Mouse (Mus musculus) cerebellum, postnatal 4 days (tissue): ENCODE data around the gene Mrgprf.

Experiments used
- DNase-seq, 2 experiments: peaks; one replicate each; pipeline ENCODE4 v3.0.0; 2022; ENCODE audit warnings: low spot score in 2 of 2, mixed read lengths in 1 of 2

The Mrgprf gene

DNA sequence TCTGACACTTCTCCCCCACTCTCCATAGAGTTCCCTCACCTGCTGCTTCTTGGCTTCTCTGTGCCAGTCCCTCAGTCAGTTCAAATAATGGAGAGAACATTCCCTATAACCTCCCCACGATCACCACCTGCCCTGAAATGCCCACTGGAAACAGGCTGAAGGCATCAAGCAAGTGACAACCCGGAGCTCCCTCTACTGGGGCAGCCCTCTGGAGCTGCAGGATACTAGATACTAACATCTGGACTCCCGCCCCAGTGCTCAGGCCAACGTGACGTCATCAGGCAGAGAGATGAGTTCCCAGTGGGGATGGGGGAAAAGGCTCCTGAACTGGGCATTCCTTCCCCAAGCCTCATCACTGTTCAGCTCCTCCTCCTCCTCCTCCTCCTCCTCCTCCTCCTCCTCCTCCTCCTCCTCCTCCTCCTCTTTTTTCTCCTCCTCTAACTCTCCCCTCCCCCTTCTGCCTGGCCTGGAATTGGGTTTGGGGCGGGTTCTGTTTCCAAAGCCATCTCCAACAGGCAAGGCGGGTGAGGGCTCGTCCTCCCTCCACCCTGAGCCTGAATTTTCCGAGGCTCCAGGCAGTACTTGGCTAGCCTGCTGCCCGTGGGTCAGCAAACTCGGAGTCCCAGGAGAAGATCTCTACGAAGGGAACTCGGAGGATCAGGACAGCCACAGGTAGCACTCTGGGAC, at the start of gene Mrgprf:
Mrgprf (plus strand) TSS at position 508 of the 687 bp plus-strand sequence.
- no peak for DNase-seq

DNA sequence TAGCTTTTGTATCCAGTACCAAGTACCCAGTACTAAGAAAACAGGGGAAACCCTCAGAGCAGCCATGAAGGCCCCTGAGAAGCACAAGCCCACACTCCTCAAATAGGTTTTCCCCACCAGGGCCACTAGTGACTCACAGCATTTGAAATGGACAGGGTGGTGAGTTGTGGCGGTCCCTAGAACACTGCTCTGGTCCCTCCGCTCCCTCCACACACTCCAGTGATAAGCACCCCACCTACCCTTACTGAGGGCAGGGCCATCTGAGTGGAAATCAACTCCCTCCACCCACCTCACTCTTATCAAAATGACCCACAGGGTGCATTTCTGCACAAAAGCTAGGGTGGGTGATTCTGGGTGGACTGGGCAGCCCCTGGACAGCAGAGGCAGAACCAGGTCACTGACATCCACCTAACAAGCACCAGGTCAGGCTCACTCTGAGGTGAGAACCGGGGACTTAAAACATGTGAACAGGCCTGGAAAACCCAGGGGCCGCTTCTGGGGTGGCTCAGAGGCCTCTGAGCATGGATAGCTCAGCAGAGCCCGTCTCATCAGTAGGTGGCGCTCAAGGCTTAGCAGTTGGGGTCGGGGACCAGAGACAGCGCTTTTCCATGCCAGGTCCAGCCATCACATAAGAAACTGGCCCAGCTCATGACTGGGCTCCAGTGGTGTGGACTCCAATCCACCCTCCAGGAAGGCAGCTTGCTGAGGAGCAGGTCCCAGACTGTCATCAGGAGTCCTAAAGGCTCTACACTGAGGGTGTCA, 47.7 kb upstream of the Mrgprf start:
- DNase-seq, result peak; percentile 84 to 89

DNA sequence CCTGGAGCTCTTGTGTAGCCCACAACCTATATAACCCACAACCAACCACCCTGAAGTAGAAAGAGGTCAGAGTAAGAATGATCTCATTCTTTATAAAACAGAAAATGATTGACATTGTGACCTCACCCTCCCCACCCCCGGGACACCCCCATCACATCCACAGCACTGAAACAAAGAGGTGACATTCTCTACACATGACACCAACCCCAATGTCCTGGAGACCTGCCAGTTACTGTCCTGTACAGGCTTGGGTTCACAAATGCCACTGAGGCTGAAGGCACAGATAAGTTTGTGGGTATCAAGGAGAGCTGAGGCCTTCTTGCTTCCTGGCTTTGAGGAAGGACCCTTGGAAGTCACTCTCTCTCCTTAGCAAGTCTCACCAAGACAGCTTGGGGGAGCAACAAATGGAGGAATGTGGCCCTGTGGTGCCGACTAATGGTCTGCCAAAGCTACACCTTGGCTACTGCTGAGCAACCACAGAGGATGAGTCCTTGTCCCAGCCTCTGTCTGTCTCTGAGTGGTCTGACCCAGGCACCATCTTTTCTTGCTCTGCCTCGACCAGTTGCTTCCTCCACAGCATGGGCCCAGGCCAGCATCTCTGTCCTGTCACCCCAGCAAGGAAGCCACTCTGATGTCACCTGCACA, 46.5 kb upstream of the Mrgprf start:
- no peak for DNase-seq

DNA sequence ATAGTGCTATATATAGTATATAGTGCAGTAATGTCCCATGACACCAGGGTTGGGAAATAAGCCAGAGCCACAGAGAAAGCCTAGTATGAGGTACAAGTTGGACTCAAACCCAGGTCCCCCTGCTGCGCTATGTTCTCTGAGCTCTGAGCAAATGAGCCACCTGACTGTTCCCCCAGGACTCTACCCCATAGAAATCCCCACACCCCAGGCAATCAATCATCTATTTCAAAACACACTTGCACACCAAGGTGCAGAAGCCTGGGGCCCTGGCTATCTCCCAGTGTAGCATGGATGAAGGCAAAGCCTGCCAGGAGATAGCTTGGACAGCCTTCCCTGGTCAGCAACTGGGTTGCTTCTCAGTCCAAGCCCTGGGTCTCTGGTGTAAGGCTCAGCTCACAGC, 44.5 kb upstream of the Mrgprf start:
- DNase-seq, result no peak

DNA sequence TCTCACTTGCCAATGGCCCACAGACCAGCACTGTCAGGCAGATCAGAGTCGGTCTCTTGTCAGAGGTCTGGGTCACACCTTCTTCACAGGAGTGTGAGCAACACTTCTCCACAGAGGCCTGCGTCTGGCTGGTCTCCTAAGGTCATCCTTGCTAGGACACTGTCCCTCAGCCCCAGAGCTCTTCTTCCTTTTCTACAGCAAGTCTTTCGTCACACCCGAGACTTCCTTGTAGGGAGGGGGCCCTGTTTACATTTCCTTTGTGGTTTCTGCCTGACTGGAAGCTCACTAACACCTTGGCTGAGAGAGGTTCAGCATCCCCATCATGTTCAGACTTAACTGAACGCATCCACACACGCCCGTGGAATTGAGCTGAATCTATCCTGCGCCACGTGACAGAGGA, 36.4 kb upstream of the Mrgprf start:
- no peak for DNase-seq

DNA sequence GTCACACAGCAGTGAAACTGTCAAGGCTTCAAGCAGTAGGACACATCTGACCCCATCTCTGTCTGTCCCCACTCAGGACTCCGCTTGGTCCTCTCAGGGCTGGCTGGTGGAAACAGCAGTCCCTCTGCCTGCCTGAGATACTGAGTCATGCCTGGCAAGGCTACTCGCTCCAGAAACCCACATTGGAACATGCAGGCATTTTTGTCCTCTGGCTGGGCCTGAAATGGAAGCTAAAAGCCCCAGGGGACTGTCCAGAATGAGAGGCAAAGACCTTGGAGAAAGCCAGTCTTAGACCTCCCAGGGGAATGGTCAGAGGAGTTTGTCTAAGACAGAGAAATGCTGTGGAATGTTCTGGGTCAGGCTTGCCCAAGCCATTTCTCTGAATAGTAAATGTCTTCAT, 34.6 kb upstream of the Mrgprf start:
- no peak for DNase-seq

DNA sequence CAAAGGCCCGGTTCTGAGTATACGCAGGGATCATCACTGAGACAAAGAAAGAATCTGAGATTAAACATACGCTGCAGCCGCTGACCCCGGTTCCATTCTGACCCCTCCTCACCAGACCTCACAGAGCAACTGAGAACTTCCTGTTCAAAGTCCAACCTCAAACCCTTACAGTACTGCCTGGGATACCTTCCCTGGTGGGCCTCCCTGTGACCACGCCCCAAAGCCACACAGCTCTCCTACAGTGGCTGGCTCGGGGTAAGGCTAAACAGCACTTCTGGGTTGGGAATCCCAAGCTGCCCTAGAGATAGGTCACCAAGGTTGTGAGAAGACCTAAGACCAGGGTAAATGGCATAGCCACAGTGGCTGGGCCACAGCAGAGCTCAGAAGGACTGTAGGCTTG, 31.7 kb upstream of the Mrgprf start:
- no peak for DNase-seq

DNA sequence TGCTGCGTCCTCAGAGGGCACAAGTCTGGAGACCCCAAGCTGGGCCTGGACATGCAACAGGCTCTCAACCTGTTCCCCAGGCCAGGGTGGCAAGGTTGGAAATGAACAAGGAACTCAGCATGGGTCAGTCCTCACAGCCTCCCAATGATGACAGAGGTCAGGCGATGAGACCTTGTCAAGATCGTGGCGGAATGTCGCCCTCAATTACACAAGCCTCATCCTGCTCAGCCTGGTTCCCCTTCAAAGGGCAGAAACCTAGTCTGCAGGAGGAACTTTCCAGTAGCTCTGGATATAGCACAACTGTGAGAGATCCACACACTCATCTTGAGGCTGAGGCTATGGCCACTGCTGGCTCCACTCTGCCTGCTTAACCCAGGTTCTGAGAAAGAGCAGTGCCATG, 29.7 kb upstream of the Mrgprf start:
- DNase-seq, result no peak

DNA sequence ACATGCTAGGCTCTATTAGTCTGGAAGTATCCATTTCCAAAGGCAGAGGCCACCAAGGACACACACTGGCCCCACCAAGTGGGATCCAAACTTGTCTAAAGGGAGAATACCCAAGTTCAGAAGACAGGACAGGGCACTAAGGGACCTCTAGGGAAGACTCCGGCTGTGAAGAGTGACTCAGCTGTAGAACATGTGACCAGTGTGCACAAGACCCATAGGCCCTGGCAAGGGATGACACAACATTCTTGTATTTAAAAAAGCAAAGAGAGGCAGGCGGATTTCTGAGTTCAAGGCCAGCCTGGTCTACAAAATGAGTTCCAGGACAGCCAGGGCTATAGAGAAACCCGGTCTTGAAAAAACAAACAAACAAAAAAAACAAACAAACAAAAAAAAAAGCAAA, 25.1 kb upstream of the Mrgprf start:
- DNase-seq, result no peak

DNA sequence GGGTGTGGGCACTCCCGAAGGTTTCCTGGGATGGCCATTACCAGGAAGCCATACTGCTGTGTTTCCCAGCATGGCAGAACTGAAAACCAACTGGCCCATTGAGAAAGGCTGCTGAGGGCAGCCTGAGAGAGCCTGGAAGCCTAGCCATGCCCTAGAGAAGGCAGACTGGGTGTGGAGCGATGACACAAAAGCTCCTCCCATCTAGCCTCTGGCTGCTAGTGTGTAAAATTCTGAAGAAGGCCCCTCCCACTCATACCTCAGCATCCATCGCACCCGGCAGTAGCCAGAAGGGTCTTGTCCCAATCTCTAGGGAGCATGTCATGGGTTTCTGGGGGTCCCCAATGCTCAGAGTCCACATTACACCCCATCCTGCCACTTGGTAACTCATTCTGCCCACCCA, 19.2 kb upstream of the Mrgprf start:
- DNase-seq, result no peak

DNA sequence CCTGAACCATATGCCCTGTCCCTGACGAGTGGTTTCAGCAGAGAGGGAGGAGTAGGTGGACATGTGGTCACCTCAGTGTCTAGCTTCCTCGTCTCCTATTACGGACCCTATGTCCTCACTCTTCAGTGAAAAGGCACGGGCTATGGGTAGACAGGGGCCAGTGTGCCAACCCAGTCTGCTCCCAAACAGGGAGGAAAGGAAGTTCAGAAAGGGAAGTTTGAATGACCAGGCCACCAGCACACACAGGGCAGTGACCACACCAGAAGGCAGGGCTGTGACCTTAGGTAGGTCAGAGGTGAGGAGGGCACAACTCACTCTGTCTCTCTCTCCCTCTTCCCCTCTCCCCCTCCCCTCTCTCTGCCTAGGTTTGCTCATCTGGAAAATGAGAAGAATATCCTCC, 17.6 kb upstream of the Mrgprf start:
- no peak for DNase-seq

DNA sequence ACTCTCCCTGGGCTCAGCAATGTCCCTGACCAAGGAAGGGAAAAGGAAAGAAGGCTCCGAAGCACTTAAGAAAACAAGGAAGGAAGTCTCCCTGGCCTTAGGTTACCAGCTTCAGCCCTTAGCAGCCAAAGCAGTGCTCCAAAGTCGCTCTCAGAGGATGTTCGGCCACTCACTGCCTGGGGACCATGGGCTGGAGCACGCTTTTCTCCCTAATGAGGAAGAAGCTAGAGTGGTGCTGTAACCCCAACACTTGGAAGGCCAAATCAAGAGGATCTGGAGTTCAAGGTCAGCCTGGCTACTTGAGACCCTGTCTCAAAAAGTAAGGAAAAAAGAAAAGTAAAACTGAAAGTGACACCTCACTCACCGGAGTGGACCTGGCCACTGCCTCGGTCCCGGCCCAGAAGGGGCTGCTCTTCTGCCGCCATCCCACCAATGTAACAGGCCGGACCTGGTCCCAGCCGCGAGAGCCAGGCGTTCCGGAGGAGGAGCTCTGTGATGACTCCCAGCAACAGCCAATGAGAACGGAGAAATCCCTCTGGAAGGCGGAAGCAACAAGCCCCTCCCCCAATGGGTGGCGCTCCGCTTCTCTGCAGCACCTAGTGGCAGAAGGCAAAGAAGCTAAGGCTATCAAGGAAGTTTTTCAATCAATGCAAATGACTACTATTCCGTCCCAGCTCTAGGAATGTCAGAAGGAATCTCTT, 17.0 kb upstream of the Mrgprf start, which contains the start of gene Tpcn2:
Tpcn2 (minus strand) TSS at position 525 of the 701 bp plus-strand sequence.
- peak; percentile 77 to 88 for DNase-seq

DNA sequence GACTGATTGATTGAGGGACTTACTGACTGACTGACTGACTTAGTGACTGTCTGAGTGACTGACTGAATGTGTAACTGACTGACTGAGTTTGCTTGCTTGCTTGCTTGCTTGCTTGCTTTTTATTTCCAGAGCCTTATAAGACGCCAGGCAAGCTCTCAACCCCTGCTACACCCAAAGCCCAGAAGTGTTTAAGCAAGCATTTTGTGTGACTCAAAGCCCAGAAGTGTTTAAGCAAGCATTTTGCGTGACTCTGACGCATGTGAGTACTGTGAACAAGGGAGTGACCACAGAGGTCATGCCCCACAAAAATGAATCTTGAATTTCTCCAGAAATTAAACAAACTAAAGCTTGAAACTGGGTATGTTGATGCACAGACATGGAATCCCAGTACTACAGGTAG, 16.3 kb upstream of the Mrgprf start:
- no peak for DNase-seq

DNA sequence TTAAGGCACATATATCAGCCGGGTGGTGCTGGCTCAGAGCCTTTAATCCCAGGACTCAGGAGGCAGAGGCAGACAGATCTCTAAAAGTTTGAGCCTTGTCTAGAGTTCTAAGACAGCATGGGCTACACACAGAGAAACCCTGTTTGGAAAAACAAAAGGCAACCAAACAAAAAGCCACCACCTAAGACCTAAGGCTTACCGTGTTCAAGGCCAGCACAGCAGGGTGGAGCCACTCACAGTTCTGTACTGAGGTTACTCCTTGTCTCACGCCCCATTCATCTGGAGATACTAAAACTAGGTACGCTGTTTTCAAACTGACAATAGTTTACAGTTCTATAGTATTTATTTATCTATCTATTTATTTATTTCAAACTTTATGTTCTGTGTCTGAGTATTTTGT, 15.2 kb upstream of the Mrgprf start:
- DNase-seq, result no peak

DNA sequence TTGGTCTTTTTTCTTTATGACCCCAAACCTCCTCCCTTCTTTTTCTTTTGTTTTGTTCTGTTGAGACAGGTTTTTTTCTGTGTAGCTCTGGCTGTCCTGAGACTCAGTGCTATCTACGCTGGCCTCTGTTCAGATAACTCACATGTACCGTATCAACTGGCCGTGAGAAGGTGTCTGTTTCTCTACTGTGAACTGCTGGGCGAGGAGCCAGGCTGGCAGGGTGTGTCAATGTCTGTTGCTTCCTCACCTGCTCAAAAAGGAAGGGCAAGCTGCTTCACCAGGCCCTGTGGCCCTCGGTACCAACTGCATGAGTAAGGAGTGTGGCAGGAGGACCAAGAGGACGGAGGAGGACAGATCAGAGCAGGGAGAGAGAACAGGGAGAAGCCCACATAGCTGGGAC, 13.2 kb upstream of the Mrgprf start:
- DNase-seq, result no peak

DNA sequence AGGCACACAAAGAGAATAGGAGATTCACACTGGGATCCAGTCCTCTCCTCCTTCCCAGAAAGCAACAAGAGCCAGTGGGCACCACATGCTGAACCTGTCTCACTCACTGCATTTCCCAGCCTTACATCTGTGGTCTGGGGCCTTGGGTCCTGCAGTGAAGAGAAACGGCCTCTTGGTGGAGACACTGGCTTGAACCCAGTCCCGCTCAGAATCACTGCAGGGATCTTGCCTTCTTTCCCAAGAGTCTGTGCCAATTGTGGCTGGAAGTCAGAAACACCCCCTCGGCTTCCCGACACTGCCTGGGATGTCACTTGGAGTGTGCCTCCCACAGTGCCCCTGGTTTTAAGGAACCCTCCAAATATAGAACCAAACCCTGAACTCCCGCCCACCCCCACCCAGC, 11.3 kb upstream of the Mrgprf start:
- peak in 1 of 2 experiments; percentile 52 for DNase-seq

DNA sequence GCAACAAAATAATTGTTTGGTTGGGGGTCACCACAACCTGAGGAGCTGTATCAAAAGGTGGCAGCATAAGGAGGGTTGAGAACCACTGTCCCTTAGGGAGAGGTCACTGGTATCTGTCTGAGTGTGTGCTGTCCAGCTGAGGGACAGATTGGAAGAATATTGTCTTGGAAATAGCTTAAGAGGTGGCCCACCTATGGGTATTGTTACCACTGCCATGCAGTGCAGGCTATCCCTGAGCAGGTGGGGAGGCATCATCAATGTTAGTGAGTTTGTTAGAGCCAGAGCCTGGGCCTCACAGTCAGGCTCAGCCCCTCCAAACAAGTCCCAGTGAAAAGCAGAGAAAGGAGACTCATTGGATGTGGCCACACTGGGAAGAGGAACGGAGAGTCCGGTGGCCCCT, 8.8 kb upstream of the Mrgprf start:
- no peak for DNase-seq

DNA sequence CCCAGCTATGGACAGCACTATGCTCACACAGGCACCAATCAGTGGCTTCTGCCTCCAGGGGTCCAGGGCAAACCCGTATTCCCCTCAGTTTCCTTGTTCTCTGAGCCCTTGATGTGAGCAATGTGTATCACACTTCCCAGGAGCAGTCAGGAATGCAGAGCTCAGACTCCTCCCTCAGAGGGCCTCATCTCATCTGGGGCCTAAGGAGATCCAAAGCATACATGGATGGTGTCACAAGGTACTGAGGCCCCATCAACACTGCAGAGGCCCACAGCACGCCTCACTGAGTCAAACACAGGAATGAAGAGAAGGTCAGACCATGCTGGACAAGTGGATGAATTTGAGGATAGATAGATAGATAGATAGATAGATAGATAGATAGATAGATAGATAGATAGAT, 7.9 kb upstream of the Mrgprf start:
- DNase-seq, result no peak

DNA sequence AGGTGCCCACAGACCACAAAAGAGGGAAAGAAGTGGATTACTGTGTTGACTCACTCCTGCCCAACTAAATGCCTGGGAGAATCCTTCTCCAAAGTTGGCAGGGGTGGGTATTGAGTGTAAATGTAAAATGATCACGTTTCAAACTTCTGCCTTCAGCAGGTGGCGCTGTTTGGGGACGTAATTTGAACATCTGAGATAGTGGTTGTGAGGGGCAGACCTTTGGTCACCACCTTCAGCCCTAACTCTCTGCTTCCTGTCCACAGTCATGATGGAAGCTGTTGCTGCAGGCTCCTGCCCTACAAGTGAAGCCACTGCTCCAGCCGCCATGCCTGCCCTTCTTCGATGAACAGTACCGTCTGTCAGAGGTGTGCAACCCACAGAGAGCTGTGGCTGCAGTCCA, 6.8 kb upstream of the Mrgprf start:
- no peak for DNase-seq

DNA sequence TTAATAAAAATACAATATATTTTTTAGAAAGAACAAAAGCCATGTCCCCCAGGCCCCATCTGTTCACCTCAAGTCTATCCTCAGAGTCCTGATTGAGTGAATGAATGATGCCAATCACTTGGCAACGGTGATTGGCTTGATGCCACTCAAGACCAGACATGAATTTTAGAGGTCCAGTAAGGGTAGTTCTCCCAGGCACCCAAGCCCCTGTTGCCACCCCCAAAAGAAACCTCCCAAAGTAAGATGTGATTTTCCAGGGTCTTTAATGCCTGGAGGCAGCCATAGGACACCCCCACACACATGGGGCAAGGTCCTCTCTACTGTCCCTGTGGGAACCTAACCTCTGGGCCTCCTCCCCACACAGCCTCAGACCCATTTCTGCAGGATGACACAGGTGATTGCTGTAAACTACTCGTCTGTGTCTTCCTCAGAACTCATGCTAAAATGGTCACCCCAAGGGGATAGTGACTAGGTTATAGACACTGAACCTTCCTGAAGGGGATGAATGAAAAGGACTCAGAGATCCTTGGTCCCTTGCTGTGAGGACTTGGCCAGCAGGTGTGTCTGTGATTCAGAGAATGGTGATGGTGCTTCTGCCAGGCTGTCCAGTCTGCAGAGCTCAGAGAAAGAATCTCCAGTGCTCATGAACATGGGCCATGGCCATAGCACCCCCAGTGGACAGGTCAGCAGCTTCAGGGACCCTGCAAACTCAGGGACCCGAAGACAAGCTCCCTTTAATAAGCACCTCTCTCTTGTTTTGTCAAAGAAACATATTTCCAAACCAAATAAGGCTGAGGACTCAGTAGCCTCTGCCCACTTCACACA, 1.8 kb upstream of the Mrgprf start:
- DNase-seq, result no peak

DNA sequence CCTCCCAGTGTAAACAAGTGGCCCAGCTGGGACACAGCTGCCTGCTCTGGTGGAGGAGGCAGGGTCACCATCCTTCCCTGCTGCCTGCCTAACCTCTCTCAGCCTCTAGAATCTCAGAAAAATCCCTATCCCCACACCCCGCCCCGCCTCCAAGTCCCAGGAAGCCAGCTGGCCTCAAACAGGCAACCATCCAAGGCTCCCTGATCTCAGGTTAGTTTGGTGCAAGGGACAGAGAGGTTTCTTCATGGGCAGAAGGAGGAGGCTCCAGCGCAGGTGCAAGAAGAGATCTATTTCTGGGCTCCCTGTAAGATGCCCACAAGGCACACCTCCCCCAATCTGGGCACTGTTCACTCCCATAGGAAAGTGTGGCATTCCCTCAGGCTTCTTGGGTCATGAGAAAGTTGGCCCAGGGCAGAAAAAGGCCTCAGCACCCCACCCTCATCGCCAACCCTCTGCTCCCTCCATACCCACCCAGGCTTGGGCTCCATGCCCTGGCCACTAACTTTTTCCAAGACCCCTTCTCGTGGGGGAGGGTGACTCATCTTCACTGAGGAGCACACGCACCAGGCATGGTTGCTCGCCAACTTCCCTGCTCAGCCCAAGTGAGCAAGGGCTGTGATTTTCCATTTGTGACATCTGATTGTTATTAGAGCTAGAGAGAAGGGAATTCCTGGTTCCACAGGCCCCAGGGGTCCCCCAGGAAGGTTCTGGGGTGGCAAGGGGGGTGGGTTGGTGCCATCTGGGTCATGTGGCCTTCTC, 887 bp upstream of the Mrgprf start:
- DNase-seq, result peak in 1 of 2 experiments; percentile 53
